Mouse (Mus musculus) kidney, embryonic 15.5 days (tissue): ENCODE measurements around the gene Lrit3. TPM values are rescaled to one million over a fixed set of nuclear protein-coding genes. Genes with fewer than 3 reads are reported as not detected.
A peak's percentile ranks its signal among the peaks of the same experiment; 100 is the strongest.
"Not testable (repeated sequence)": the region's sequence is repeated elsewhere in the genome, so short reads cannot be mapped to it uniquely, and the experiment has no call there.

Experiments
- ATAC-seq: fragments of 200-750 bp; cut with Nextera tagmentation; replicated peaks from 2 replicates; pipeline ENCODE4 v1.8.0; 2017; ENCODE audit warnings: moderate TSS enrichment; ENCODE audit not compliant: low FRiP score
- H3K27ac ChIP-seq: fragments of 300-500 bp; sonication (generic); 2 replicates; pipeline ENCODE4 v1.5.1; 2015; ENCODE audit warnings: mild to moderate bottlenecking, inconsistent platforms
- H3K27me3 ChIP-seq: fragments of 300-500 bp; sonication (generic); 2 replicates; pipeline ENCODE4 v1.6.1; 2015; ENCODE audit warnings: inconsistent platforms
- H3K36me3 ChIP-seq: fragments of 300-500 bp; sonication (generic); 2 replicates; pipeline ENCODE4 v1.6.1; 2015; ENCODE audit warnings: inconsistent platforms
- H3K4me1 ChIP-seq: fragments of 300-500 bp; sonication (generic); 2 replicates; pipeline ENCODE4 v1.6.1; 2015; ENCODE audit warnings: inconsistent platforms
- H3K4me2 ChIP-seq: fragments of 300-500 bp; sonication (generic); 2 replicates; pipeline ENCODE4 v1.6.1; 2015; ENCODE audit warnings: moderate library complexity, mild to moderate bottlenecking, inconsistent platforms
- H3K4me3 ChIP-seq: fragments of 300-500 bp; sonication (generic); replicated peaks from 2 replicates; pipeline ENCODE4 v1.5.1; 2015; ENCODE audit warnings: mild to moderate bottlenecking, inconsistent platforms
- H3K9ac ChIP-seq: fragments of 300-500 bp; sonication (generic); 2 replicates; pipeline ENCODE4 v1.6.1; 2015; ENCODE audit warnings: mild to moderate bottlenecking, inconsistent platforms
- H3K9me3 ChIP-seq: fragments of 300-500 bp; sonication (generic); replicated peaks from 2 replicates; pipeline ENCODE4 v1.6.1; 2016; ENCODE audit warnings: inconsistent platforms
- WGBS: fragments of 180-500 bp; shearing (Covaris S2); methylation state at CpG from one replicate; pipeline ENCODE4 v1.1.7; 2015; ENCODE audit warnings: mixed read lengths; 5-methylcytosine and 5-hydroxymethylcytosine counted together
- polyA plus RNA-seq: library from polyadenylated mRNA; unstranded; fragments of >200 nt; fragmentation: Nextera tagmentation; extraction: Ambion mirVana; gene quantifications from 2 replicates; pipeline ENCODE4 v1.2.1, GENCODE M21; 2015

Gene Lrit3
- polyA plus RNA-seq, 1 experiment from 2014 or later = not detected

DNA sequence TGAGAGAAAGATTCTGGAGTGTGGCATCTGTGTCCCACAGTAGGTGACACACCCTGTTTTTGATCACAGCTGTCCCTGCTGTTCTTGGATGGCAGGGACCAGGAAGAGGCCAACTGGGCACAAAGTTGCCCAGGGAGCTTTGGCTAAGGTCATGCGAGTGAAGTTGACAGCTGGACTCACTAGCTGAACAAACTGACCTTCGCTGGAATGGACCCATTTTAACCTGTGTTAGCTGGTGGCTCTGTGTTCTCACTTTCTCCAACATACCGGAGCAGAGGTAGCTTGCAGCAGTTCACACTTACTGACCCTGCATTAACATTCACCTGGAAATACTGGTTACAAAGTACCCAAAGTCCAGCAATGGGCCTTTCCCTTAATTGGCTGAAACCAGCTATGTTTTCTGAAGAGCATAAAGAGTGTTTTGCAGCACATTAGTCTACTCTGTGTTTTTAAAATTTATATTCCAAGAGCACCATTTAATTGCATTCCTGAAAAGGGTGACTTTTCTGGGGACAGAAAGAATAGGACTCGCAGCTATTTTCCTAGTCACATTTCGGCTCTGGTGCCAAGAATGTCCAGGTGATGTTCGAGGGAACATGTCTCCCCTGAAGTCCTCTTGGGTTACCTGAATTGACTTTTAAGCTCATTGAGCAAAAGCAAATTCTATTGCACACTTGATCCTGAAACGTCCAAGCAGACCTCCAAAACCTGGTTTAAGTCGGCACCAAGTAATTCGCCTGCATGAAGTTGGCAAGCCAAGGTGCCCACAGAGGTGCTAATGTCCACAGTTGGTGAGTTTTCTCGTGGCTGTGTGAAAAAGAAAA, 36.6 kb downstream of the Lrit3 start:
- H3K27ac ChIP-seq = no peak overlapping the region
- no peak overlapping the region for H3K9ac ChIP-seq
- H3K27me3 ChIP-seq = no peaks in the 10 kb centered on the region
- H3K4me1 ChIP-seq = no peaks in the 10 kb centered on the region
- H3K36me3 ChIP-seq = no peaks in the 10 kb centered on the region
- H3K4me3 ChIP-seq = no peak overlapping the region
- no peak overlapping the region for H3K4me2 ChIP-seq
- 85% methylated on average over 10 of the region's 10 CpGs for WGBS
- no peaks in the 10 kb centered on the region for H3K9me3 ChIP-seq
- no peak for ATAC-seq

GRCm38 (mm10) chr3:129766106-129766505, 37.7 kb downstream of the Lrit3 start:
- no peaks in the 10 kb centered on the region for H3K36me3 ChIP-seq
- no peak overlapping the region for H3K9ac ChIP-seq
- no peak for ATAC-seq
- H3K27ac ChIP-seq = no peak overlapping the region
- no peaks in the 10 kb centered on the region for H3K4me1 ChIP-seq
- no peak overlapping the region for H3K4me3 ChIP-seq
- no peaks in the 10 kb centered on the region for H3K27me3 ChIP-seq
- no peaks in the 10 kb centered on the region for H3K9me3 ChIP-seq
- WGBS = 81% methylated on average over 4 of the region's 4 CpGs
- H3K4me2 ChIP-seq = no peak overlapping the region

- not testable (repeated sequence) for H3K9ac ChIP-seq, H3K4me2 ChIP-seq, H3K27ac ChIP-seq, ATAC-seq, H3K4me3 ChIP-seq, H3K9me3 ChIP-seq, H3K36me3 ChIP-seq
- 100% methylated on average over 1 of the region's 1 CpGs for WGBS
- peaks cover 13% of the 10 kb centered on the region for H3K4me1 ChIP-seq
- H3K27me3 ChIP-seq = peaks cover 16% of the 10 kb centered on the region
Observed at GRCm38 (mm10) chr3:129757599-129757998, 46.2 kb downstream of the Lrit3 start.

- no peak within 1 kb of the TSS for H3K27ac ChIP-seq
- peaks cover 13% of the 10 kb centered on the region for H3K4me1 ChIP-seq
- H3K27me3 ChIP-seq = peaks cover 17% of the 10 kb centered on the region
- H3K9me3 ChIP-seq = no peaks in the 10 kb centered on the region; the same call in 1 of the 2 replicates
- peak within 1 kb of the TSS; percentile 57 for H3K4me2 ChIP-seq
- no peaks in the 10 kb centered on the region for H3K36me3 ChIP-seq
- no peak for ATAC-seq
- peak within 1 kb of the TSS; percentile 30 for H3K4me3 ChIP-seq
- H3K9ac ChIP-seq = peak within 1 kb of the TSS; percentile 15; the same call in 1 of the 2 replicates
- WGBS = 7% methylated on average over 20 of the region's 20 CpGs
Observed at GRCm38 (mm10) chr3:129754650-129755604, 48.9 kb downstream of the Lrit3 start, which contains the start of gene Egf. TSS of gene Egf (minus strand) at chr3:129755316.

DNA sequence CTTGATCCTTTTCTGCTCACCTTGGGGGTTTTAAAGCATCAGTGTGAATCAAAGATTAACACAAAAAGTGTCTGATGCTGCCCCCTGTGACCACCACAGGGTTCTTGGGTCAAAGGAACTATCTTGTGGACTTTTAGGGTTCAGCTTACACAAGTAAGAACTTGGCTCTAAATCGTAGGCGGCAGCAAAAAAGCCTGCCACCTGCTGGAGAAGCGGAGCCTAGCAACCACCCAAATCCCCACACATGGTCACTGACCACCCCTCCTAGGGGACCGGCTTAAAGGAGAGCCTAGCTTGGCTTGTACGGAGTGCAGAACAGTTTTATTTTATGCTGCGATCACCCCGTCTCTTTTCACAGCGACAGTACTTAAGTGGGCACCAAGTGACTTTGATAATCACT, 59.0 kb downstream of the Lrit3 start:
- no peaks in the 10 kb centered on the region for H3K27me3 ChIP-seq
- no peak overlapping the region for H3K9ac ChIP-seq
- no peak overlapping the region for H3K4me2 ChIP-seq
- H3K4me3 ChIP-seq = no peak overlapping the region
- H3K9me3 ChIP-seq = no peaks in the 10 kb centered on the region
- H3K36me3 ChIP-seq = no peaks in the 10 kb centered on the region
- no peaks in the 10 kb centered on the region for H3K4me1 ChIP-seq
- H3K27ac ChIP-seq = no peak overlapping the region
- no peak for ATAC-seq
- WGBS = 72% methylated on average over 8 of the region's 8 CpGs

DNA sequence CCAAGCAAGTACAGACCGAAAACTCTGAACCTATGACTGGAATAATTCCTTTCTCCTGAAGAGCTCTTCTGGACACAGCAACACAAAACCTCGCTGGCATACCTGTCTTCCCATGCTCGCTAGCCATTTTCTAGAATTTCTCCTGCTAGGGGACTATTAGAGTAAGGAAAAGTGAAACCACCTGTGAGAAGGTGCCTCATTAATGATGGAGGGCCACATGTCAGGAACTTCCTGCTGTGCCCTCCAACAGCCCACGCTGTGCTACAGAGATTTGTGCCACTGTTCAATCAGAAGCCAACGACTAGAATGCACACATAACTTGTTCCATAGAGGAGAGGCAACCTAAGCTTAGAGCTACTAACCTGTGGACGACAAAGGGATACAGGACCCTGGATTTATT, 61.0 kb downstream of the Lrit3 start:
- no peak overlapping the region for H3K4me3 ChIP-seq
- no peak overlapping the region for H3K27ac ChIP-seq
- H3K4me2 ChIP-seq = no peak overlapping the region
- H3K4me1 ChIP-seq = no peaks in the 10 kb centered on the region
- no peaks in the 10 kb centered on the region for H3K27me3 ChIP-seq
- no peak overlapping the region for H3K9ac ChIP-seq
- ATAC-seq = no peak
- WGBS = 83% methylated on average over 6 of the region's 6 CpGs
- H3K36me3 ChIP-seq = no peaks in the 10 kb centered on the region
- H3K9me3 ChIP-seq = no peaks in the 10 kb centered on the region

DNA sequence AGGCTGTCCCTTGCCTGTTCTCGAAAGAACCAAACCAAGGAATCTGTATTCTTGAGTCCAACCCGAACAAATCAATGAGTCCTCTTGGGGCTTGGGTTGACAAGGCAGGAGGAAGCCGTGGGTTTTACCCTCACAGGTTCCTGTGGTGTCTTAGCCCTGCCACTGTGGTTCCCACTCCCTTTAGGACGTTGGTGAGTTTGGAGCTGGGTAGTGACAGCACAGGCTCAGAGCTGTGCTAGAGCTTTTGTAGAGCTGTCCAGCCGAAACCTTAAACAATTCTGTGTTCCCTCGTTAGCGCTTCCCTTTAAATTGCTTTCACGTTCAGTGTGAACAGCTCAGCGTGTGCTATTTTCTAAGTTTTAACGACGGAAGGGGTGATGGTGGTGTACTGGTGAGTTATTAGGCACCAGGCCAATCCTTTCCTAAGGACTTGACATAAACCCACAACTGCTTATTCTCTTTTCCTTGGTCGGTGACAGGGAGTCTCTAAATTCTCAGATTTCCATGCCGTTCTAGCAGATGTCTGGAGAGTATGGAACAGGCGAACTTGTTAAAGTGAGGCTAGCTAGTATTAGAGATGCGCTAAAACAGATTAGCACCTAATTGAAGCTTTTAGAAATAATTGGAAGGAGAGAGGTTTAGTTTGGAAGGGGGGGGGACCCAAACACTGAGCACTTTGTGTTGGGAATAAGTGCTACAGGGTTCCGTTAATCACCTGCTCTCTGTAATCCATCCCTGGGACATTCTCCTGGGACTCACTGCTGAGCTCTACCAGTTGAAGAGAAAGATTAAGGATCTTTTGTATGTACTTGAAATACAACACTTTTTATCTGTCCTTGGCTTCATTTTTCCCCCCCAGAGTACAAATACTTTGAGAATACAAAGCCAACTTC, 65.3 kb downstream of the Lrit3 start:
- WGBS = 48% methylated on average over 16 of the region's 16 CpGs
- Histone ChIP-seq H3K27ac (no peak overlapping the region), H3K4me1 (no peaks in the 10 kb centered on the region), H3K4me3 (no peak overlapping the region), H3K36me3 (no peaks in the 10 kb centered on the region), H3K4me2 (no peak overlapping the region), H3K27me3 (no peaks in the 10 kb centered on the region), H3K9ac (no peak overlapping the region), H3K9me3 (no peaks in the 10 kb centered on the region)
- ATAC-seq = no peak

Other genes starting within 250 kb of the Lrit3 start
- gene Egf, start 48.7 kb downstream of the Lrit3 start, polyA plus RNA-seq = 2.1 and 2.3 TPM in 2 replicates
- gene Rrh, start 18.6 kb upstream of the Lrit3 start, polyA plus RNA-seq = 0.21 TPM in 1 of 2 replicates, not detected in the other
- gene Gar1, start 27.4 kb upstream of the Lrit3 start, polyA plus RNA-seq = 92.9 and 95.5 TPM in 2 replicates
- gene Cfi, start 31.9 kb upstream of the Lrit3 start, polyA plus RNA-seq = 14.2 and 17.5 TPM in 2 replicates
- 41.5 and 43.8 TPM in 2 replicates for gene Pla2g12a, start 74.6 kb upstream of the Lrit3 start, polyA plus RNA-seq
- gene Casp6, start 97.4 kb upstream of the Lrit3 start, polyA plus RNA-seq = 79.2 and 79.3 TPM in 2 replicates
- gene Mcub, start 166.2 kb upstream of the Lrit3 start, polyA plus RNA-seq = 1.1 and 3.7 TPM in 2 replicates